Mouse (Mus musculus): ENCODE data around the gene Mvb12a. TPM values are rescaled to one million over a fixed set of nuclear protein-coding genes. Genes with fewer than 3 reads are reported as not detected.

The Mvb12a gene
- polyA plus RNA-seq, 1 experiment from 2014 or later: 59.7 TPM

GRCm38 (mm10) chr8:71588762-71589161, 46.0 kb downstream of the Mvb12a start:
- Histone ChIP-seq H3K27me3 (ENCODE audit: control insufficient read depth, insufficient read depth, low read length) (0 out of 2 replicates have a peak, but pooled peaks cover 3% of the 10 kb centered on the region), H3K4me3 (ENCODE audit: low read depth, low read length) (no peak overlapping the region), H3K36me3 (ENCODE audit: control insufficient read depth, insufficient read depth, low read length) (no peaks in the 10 kb centered on the region), H3K9me3 (replicated peaks; ENCODE audit: control insufficient read depth, low read length) (no peaks in the 10 kb centered on the region), H3K27ac (ENCODE audit: low read depth, low read length) (no peak overlapping the region), H3K9ac (ENCODE audit: low read depth, low read length) (no peak overlapping the region), H3K4me1 (ENCODE audit: control insufficient read depth, insufficient read depth, low read length) (peaks cover 12% of the 10 kb centered on the region), H3K4me2 (no peak overlapping the region)
- 69% methylated on average over 3 of the region's 3 CpGs for WGBS (ENCODE audit: insufficient replicate concordance)
- ATAC-seq (replicated peaks; ENCODE audit: insufficient number of reproducible peaks, low FRiP score, low TSS enrichment): no peak

GRCm38 (mm10) chr8:71591017-71591416, 48.3 kb downstream of the Mvb12a start:
- ATAC-seq (replicated peaks; ENCODE audit: insufficient number of reproducible peaks, low FRiP score, low TSS enrichment): no peak
- 30% methylated on average over 5 of the region's 5 CpGs for WGBS (ENCODE audit: insufficient replicate concordance)
- peak overlapping the region; percentile 85 for H3K4me3 ChIP-seq (ENCODE audit: low read depth, low read length)
- H3K36me3 ChIP-seq (ENCODE audit: control insufficient read depth, insufficient read depth, low read length): no peaks in the 10 kb centered on the region
- H3K4me1 ChIP-seq (ENCODE audit: control insufficient read depth, insufficient read depth, low read length): peaks cover 14% of the 10 kb centered on the region
- H3K27me3 ChIP-seq (ENCODE audit: control insufficient read depth, insufficient read depth, low read length): no peaks in the 10 kb centered on the region
- H3K27ac ChIP-seq (ENCODE audit: low read depth, low read length): peak overlapping the region; percentile 98
- peak overlapping the region; percentile 91 for H3K9ac ChIP-seq (ENCODE audit: low read depth, low read length)
- H3K4me2 ChIP-seq: peak overlapping the region; percentile 90
- H3K9me3 ChIP-seq (replicated peaks; ENCODE audit: control insufficient read depth, low read length): no peaks in the 10 kb centered on the region

GRCm38 (mm10) chr8:71591471-71592373, 49.0 kb downstream of the Mvb12a start, which contains the start of gene Pgls:
Gene Pgls (plus strand): TSS chr8:71592176.
- Histone ChIP-seq H3K4me2 (peak within 1 kb of the TSS; percentile 90), H3K4me3 (ENCODE audit: low read depth, low read length) (peak within 1 kb of the TSS; percentile 85), H3K27me3 (ENCODE audit: control insufficient read depth, insufficient read depth, low read length) (no peaks in the 10 kb centered on the region), H3K4me1 (ENCODE audit: control insufficient read depth, insufficient read depth, low read length) (peaks cover 14% of the 10 kb centered on the region), H3K9ac (ENCODE audit: low read depth, low read length) (peak within 1 kb of the TSS; percentile 91), H3K9me3 (replicated peaks; ENCODE audit: control insufficient read depth, low read length) (no peaks in the 10 kb centered on the region), H3K27ac (ENCODE audit: low read depth, low read length) (peak within 1 kb of the TSS; percentile 98), H3K36me3 (ENCODE audit: control insufficient read depth, insufficient read depth, low read length) (no peaks in the 10 kb centered on the region)
- peak; percentile 84 for ATAC-seq (replicated peaks; ENCODE audit: insufficient number of reproducible peaks, low FRiP score, low TSS enrichment)
- under 1% methylated on average over 71 of the region's 71 CpGs for WGBS (ENCODE audit: insufficient replicate concordance)

GRCm38 (mm10) chr8:71592374-71593170, 49.9 kb downstream of the Mvb12a start:
- Histone ChIP-seq H3K4me3 (ENCODE audit: low read depth, low read length) (peak overlapping the region; percentile 85), H3K4me2 (peak overlapping the region; percentile 90), H3K27me3 (ENCODE audit: control insufficient read depth, insufficient read depth, low read length) (no peaks in the 10 kb centered on the region), H3K27ac (ENCODE audit: low read depth, low read length) (peak overlapping the region; percentile 98), H3K9me3 (replicated peaks; ENCODE audit: control insufficient read depth, low read length) (no peaks in the 10 kb centered on the region), H3K9ac (ENCODE audit: low read depth, low read length) (peak overlapping the region; percentile 91), H3K4me1 (ENCODE audit: control insufficient read depth, insufficient read depth, low read length) (peaks cover 14% of the 10 kb centered on the region), H3K36me3 (ENCODE audit: control insufficient read depth, insufficient read depth, low read length) (no peaks in the 10 kb centered on the region)
- ATAC-seq (replicated peaks; ENCODE audit: insufficient number of reproducible peaks, low FRiP score, low TSS enrichment): peak; percentile 71
- 5% methylated on average over 60 of the region's 60 CpGs for WGBS (ENCODE audit: insufficient replicate concordance)

- no peak overlapping the region for H3K4me3 ChIP-seq (ENCODE audit: low read depth, low read length)
Observed at GRCm38 (mm10) chr8:71593556-71594323, 51.0 kb downstream of the Mvb12a start.

GRCm38 (mm10) chr8:71594324-71594722, 51.6 kb downstream of the Mvb12a start:
- Histone ChIP-seq H3K9ac (ENCODE audit: low read depth, low read length) (no peak overlapping the region), H3K4me1 (ENCODE audit: control insufficient read depth, insufficient read depth, low read length) (peaks cover 14% of the 10 kb centered on the region)
- no peak for ATAC-seq (replicated peaks; ENCODE audit: insufficient number of reproducible peaks, low FRiP score, low TSS enrichment)

More at GRCm38 (mm10) chr8:71593556-71594323, 51.0 kb downstream of the Mvb12a start:
- no peaks in the 10 kb centered on the region for H3K9me3 ChIP-seq (replicated peaks; ENCODE audit: control insufficient read depth, low read length)
- peaks cover 14% of the 10 kb centered on the region for H3K4me1 ChIP-seq (ENCODE audit: control insufficient read depth, insufficient read depth, low read length)
- H3K36me3 ChIP-seq (ENCODE audit: control insufficient read depth, insufficient read depth, low read length): no peaks in the 10 kb centered on the region
- no peak overlapping the region for H3K9ac ChIP-seq (ENCODE audit: low read depth, low read length)
- WGBS (ENCODE audit: insufficient replicate concordance): 87% methylated on average over 8 of the region's 8 CpGs
- ATAC-seq (replicated peaks; ENCODE audit: insufficient number of reproducible peaks, low FRiP score, low TSS enrichment): no peak
- H3K27me3 ChIP-seq (ENCODE audit: control insufficient read depth, insufficient read depth, low read length): no peaks in the 10 kb centered on the region
- H3K4me2 ChIP-seq: no peak overlapping the region
- H3K27ac ChIP-seq (ENCODE audit: low read depth, low read length): no peak overlapping the region

GRCm38 (mm10) chr8:71595862-71596261, 53.1 kb downstream of the Mvb12a start:
- peak; percentile 12; the same call in 1 of the 2 replicates for ATAC-seq (replicated peaks; ENCODE audit: insufficient number of reproducible peaks, low FRiP score, low TSS enrichment)
- 11% methylated on average over 27 of the region's 27 CpGs for WGBS (ENCODE audit: insufficient replicate concordance)
- Histone ChIP-seq H3K27me3 (ENCODE audit: control insufficient read depth, insufficient read depth, low read length) (peaks cover 16% of the 10 kb centered on the region), H3K9me3 (replicated peaks; ENCODE audit: control insufficient read depth, low read length) (no peaks in the 10 kb centered on the region), H3K27ac (ENCODE audit: low read depth, low read length) (no peak overlapping the region), H3K36me3 (ENCODE audit: control insufficient read depth, insufficient read depth, low read length) (peaks cover 2% of the 10 kb centered on the region; the same call in 1 of the 2 replicates), H3K4me1 (ENCODE audit: control insufficient read depth, insufficient read depth, low read length) (peaks cover 14% of the 10 kb centered on the region), H3K4me2 (no peak overlapping the region), H3K9ac (ENCODE audit: low read depth, low read length) (no peak overlapping the region), H3K4me3 (ENCODE audit: low read depth, low read length) (no peak overlapping the region)

More at GRCm38 (mm10) chr8:71594324-71594722, 51.6 kb downstream of the Mvb12a start:
- H3K4me3 ChIP-seq (ENCODE audit: low read depth, low read length): no peak overlapping the region
- peaks cover 4% of the 10 kb centered on the region for H3K27me3 ChIP-seq (ENCODE audit: control insufficient read depth, insufficient read depth, low read length)
- peaks cover 2% of the 10 kb centered on the region; the same call in 1 of the 2 replicates for H3K36me3 ChIP-seq (ENCODE audit: control insufficient read depth, insufficient read depth, low read length)
- 92% methylated on average over 4 of the region's 4 CpGs for WGBS (ENCODE audit: insufficient replicate concordance)
- H3K9me3 ChIP-seq (replicated peaks; ENCODE audit: control insufficient read depth, low read length): no peaks in the 10 kb centered on the region
- H3K4me2 ChIP-seq: no peak overlapping the region
- H3K27ac ChIP-seq (ENCODE audit: low read depth, low read length): no peak overlapping the region

- peaks cover 2% of the 10 kb centered on the region; the same call in 1 of the 2 replicates for H3K36me3 ChIP-seq (ENCODE audit: control insufficient read depth, insufficient read depth, low read length)
- H3K27ac ChIP-seq (ENCODE audit: low read depth, low read length): no peak overlapping the region
- H3K27me3 ChIP-seq (ENCODE audit: control insufficient read depth, insufficient read depth, low read length): peaks cover 21% of the 10 kb centered on the region
- no peak for ATAC-seq (replicated peaks; ENCODE audit: insufficient number of reproducible peaks, low FRiP score, low TSS enrichment)
- H3K9me3 ChIP-seq (replicated peaks; ENCODE audit: control insufficient read depth, low read length): no peaks in the 10 kb centered on the region
- WGBS (ENCODE audit: insufficient replicate concordance): 45% methylated on average over 6 of the region's 6 CpGs
- no peak overlapping the region for H3K9ac ChIP-seq (ENCODE audit: low read depth, low read length)
- no peak overlapping the region for H3K4me3 ChIP-seq (ENCODE audit: low read depth, low read length)
- peaks cover 9% of the 10 kb centered on the region for H3K4me1 ChIP-seq (ENCODE audit: control insufficient read depth, insufficient read depth, low read length)
- H3K4me2 ChIP-seq: no peak overlapping the region
Observed at GRCm38 (mm10) chr8:71596384-71596783, 53.7 kb downstream of the Mvb12a start.
